Mouse (Mus musculus): Measurements from ENCODE around the gene Paqr3. TPM values are rescaled to one million over a fixed set of nuclear protein-coding genes. Genes with fewer than 3 reads are reported as not detected.

Paqr3 gene
- polyA plus RNA-seq, 1 experiment from 2014 or later, result 0.57 TPM

- H3K27me3 ChIP-seq (ENCODE audit: control insufficient read depth, insufficient read depth, low read depth, low read length), result no peaks in the 10 kb centered on the region
- H3K4me1 ChIP-seq (ENCODE audit: control insufficient read depth, low read depth, low read length), result no peaks in the 10 kb centered on the region
- 96% methylated on average over 3 of the region's 3 CpGs for WGBS (ENCODE audit: insufficient replicate concordance)
- no peak overlapping the region for H3K27ac ChIP-seq (ENCODE audit: low read length)
- H3K4me3 ChIP-seq (ENCODE audit: low read depth, low read length), result no peak overlapping the region
- no peak for ATAC-seq (ENCODE audit: low read depth)
- peaks cover 43% of the 10 kb centered on the region for H3K36me3 ChIP-seq (ENCODE audit: control insufficient read depth, insufficient read depth)
- no peak overlapping the region for H3K4me2 ChIP-seq (ENCODE audit: low read depth, low read length)
- H3K9ac ChIP-seq (ENCODE audit: low read depth, low read length), result no peak overlapping the region
- no peaks in the 10 kb centered on the region for H3K9me3 ChIP-seq (replicated peaks; ENCODE audit: control insufficient read depth, low read length)
Observed at GRCm38 (mm10) chr5:97089426-97089825, 22.0 kb downstream of the Paqr3 start.

GRCm38 (mm10) chr5:97088231-97088630 is 23.2 kb downstream of the Paqr3 start:
- Histone ChIP-seq H3K9me3 (replicated peaks; ENCODE audit: control insufficient read depth, low read length) (no peaks in the 10 kb centered on the region), H3K27ac (ENCODE audit: low read length) (no peak overlapping the region), H3K4me1 (ENCODE audit: control insufficient read depth, low read depth, low read length) (no peaks in the 10 kb centered on the region), H3K4me3 (ENCODE audit: low read depth, low read length) (no peak overlapping the region), H3K4me2 (ENCODE audit: low read depth, low read length) (no peak overlapping the region), H3K9ac (ENCODE audit: low read depth, low read length) (no peak overlapping the region), H3K36me3 (ENCODE audit: control insufficient read depth, insufficient read depth) (peaks cover 55% of the 10 kb centered on the region), H3K27me3 (ENCODE audit: control insufficient read depth, insufficient read depth, low read depth, low read length) (no peaks in the 10 kb centered on the region)
- no peak for ATAC-seq (ENCODE audit: low read depth)
- WGBS (ENCODE audit: insufficient replicate concordance), result 74% methylated on average over 6 of the region's 6 CpGs

- Histone ChIP-seq H3K27me3 (ENCODE audit: control insufficient read depth, insufficient read depth, low read depth, low read length) (no peaks in the 10 kb centered on the region), H3K4me2 (ENCODE audit: low read depth, low read length) (no peak overlapping the region), H3K36me3 (ENCODE audit: control insufficient read depth, insufficient read depth) (peaks cover 60% of the 10 kb centered on the region), H3K9me3 (replicated peaks; ENCODE audit: control insufficient read depth, low read length) (no peaks in the 10 kb centered on the region), H3K27ac (ENCODE audit: low read length) (no peak overlapping the region), H3K9ac (ENCODE audit: low read depth, low read length) (no peak overlapping the region), H3K4me3 (ENCODE audit: low read depth, low read length) (no peak overlapping the region), H3K4me1 (ENCODE audit: control insufficient read depth, low read depth, low read length) (no peaks in the 10 kb centered on the region)
- no peak for ATAC-seq (ENCODE audit: low read depth)
- WGBS (ENCODE audit: insufficient replicate concordance), result 93% methylated on average over 16 of the region's 16 CpGs
Observed at GRCm38 (mm10) chr5:97087746-97088145, 23.6 kb downstream of the Paqr3 start.

GRCm38 (mm10) chr5:97087030-97087630 is 24.3 kb downstream of the Paqr3 start:
- Histone ChIP-seq H3K36me3 (ENCODE audit: control insufficient read depth, insufficient read depth) (peaks cover 64% of the 10 kb centered on the region), H3K27me3 (ENCODE audit: control insufficient read depth, insufficient read depth, low read depth, low read length) (no peaks in the 10 kb centered on the region), H3K27ac (ENCODE audit: low read length) (no peak overlapping the region), H3K4me2 (ENCODE audit: low read depth, low read length) (no peak overlapping the region), H3K9me3 (replicated peaks; ENCODE audit: control insufficient read depth, low read length) (no peaks in the 10 kb centered on the region), H3K4me3 (ENCODE audit: low read depth, low read length) (no peak overlapping the region), H3K9ac (ENCODE audit: low read depth, low read length) (no peak overlapping the region), H3K4me1 (ENCODE audit: control insufficient read depth, low read depth, low read length) (no peaks in the 10 kb centered on the region)
- no peak for ATAC-seq (ENCODE audit: low read depth)
- 92% methylated on average over 24 of the region's 24 CpGs for WGBS (ENCODE audit: insufficient replicate concordance)

DNA sequence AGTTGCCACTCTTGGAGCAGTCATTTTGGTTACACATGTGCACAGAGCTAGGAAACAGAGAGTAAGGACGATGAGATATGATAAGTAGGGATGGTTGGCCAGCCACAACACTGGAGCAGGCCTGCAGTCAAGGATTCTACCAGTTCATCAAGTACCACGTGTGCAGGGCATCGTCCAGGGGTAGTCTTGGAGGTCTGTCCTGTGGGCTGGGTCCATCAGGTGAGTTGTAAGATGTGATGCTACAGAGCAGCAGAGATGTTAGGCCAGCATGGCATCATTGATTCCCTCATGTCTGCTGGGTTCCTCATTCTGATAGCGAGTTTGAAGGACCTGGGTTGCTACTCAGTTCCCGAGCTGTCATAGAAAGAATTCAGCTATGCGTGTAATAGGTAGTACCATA is 26.3 kb downstream of the Paqr3 start:
- 88% methylated on average over 6 of the region's 6 CpGs for WGBS (ENCODE audit: insufficient replicate concordance)
- Histone ChIP-seq H3K4me2 (ENCODE audit: low read depth, low read length) (no peak overlapping the region), H3K36me3 (ENCODE audit: control insufficient read depth, insufficient read depth) (peaks cover 70% of the 10 kb centered on the region), H3K9ac (ENCODE audit: low read depth, low read length) (no peak overlapping the region), H3K9me3 (replicated peaks; ENCODE audit: control insufficient read depth, low read length) (no peaks in the 10 kb centered on the region), H3K4me1 (ENCODE audit: control insufficient read depth, low read depth, low read length) (no peaks in the 10 kb centered on the region), H3K4me3 (ENCODE audit: low read depth, low read length) (no peak overlapping the region), H3K27me3 (ENCODE audit: control insufficient read depth, insufficient read depth, low read depth, low read length) (no peaks in the 10 kb centered on the region), H3K27ac (ENCODE audit: low read length) (no peak overlapping the region)
- ATAC-seq (ENCODE audit: low read depth), result no peak

DNA sequence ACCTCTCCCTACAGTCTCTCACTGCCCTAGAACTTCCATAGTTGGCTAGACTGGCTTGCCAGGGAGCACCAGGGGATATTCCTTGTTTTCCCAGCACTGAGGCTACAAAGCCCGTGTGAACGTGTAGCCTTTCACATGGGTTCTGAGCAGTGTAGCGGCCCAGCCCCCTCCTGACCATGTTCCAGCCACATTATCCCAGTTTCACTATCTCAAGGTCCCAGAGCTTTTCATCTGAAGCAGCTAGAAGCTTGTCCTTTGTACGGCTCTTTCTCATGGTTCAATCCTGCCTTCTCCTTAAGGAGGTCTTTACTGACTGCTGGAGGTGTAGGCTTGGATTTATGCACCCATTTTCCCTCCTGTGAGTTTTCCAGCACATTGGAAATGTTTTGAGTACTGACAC is 26.9 kb downstream of the Paqr3 start:
- no peak overlapping the region for H3K4me3 ChIP-seq (ENCODE audit: low read depth, low read length)
- no peak overlapping the region for H3K4me2 ChIP-seq (ENCODE audit: low read depth, low read length)
- no peak overlapping the region for H3K27ac ChIP-seq (ENCODE audit: low read length)
- H3K36me3 ChIP-seq (ENCODE audit: control insufficient read depth, insufficient read depth), result peaks cover 67% of the 10 kb centered on the region
- H3K4me1 ChIP-seq (ENCODE audit: control insufficient read depth, low read depth, low read length), result no peaks in the 10 kb centered on the region
- no peak overlapping the region for H3K9ac ChIP-seq (ENCODE audit: low read depth, low read length)
- no peak for ATAC-seq (ENCODE audit: low read depth)
- H3K9me3 ChIP-seq (replicated peaks; ENCODE audit: control insufficient read depth, low read length), result no peaks in the 10 kb centered on the region
- 94% methylated on average over 4 of the region's 4 CpGs for WGBS (ENCODE audit: insufficient replicate concordance)
- H3K27me3 ChIP-seq (ENCODE audit: control insufficient read depth, insufficient read depth, low read depth, low read length), result no peaks in the 10 kb centered on the region

DNA sequence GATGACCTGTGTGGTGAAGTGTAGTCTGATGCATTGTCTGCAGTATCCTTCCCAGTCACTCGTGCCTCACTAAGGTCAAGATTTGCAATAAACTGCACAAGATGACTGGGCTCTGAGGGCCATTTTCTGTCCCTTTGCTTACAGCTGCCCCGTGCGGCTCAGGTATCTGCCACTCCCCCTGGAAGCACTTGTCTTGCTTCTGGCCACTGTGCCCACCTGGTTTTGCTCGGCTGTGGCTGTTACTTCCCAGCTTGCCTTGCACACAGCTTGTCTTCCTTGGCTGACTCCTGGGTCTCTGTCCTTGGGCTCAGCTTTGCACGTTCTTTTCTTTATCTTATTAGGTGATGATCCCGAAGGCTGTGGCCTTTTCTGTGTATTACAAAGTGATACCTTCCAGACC is 27.7 kb downstream of the Paqr3 start:
- Histone ChIP-seq H3K4me1 (ENCODE audit: control insufficient read depth, low read depth, low read length) (no peaks in the 10 kb centered on the region), H3K27me3 (ENCODE audit: control insufficient read depth, insufficient read depth, low read depth, low read length) (no peaks in the 10 kb centered on the region), H3K36me3 (ENCODE audit: control insufficient read depth, insufficient read depth) (peaks cover 68% of the 10 kb centered on the region), H3K9me3 (replicated peaks; ENCODE audit: control insufficient read depth, low read length) (no peaks in the 10 kb centered on the region), H3K4me3 (ENCODE audit: low read depth, low read length) (no peak overlapping the region), H3K27ac (ENCODE audit: low read length) (no peak overlapping the region), H3K4me2 (ENCODE audit: low read depth, low read length) (no peak overlapping the region), H3K9ac (ENCODE audit: low read depth, low read length) (no peak overlapping the region)
- ATAC-seq (ENCODE audit: low read depth), result no peak
- 88% methylated on average over 6 of the region's 6 CpGs for WGBS (ENCODE audit: insufficient replicate concordance)

GRCm38 (mm10) chr5:97081481-97081880 is 29.9 kb downstream of the Paqr3 start:
- ATAC-seq (ENCODE audit: low read depth), result no peak

GRCm38 (mm10) chr5:97078641-97079040 is 32.8 kb downstream of the Paqr3 start:
- H3K27ac ChIP-seq (ENCODE audit: low read length), result no peak overlapping the region
- no peaks in the 10 kb centered on the region for H3K9me3 ChIP-seq (replicated peaks; ENCODE audit: control insufficient read depth, low read length)
- ATAC-seq (ENCODE audit: low read depth), result no peak
- H3K4me2 ChIP-seq (ENCODE audit: low read depth, low read length), result no peak overlapping the region
- H3K4me3 ChIP-seq (ENCODE audit: low read depth, low read length), result no peak overlapping the region
- H3K27me3 ChIP-seq (ENCODE audit: control insufficient read depth, insufficient read depth, low read depth, low read length), result no peaks in the 10 kb centered on the region
- H3K9ac ChIP-seq (ENCODE audit: low read depth, low read length), result no peak overlapping the region
- peaks cover 71% of the 10 kb centered on the region for H3K36me3 ChIP-seq (ENCODE audit: control insufficient read depth, insufficient read depth)
- WGBS (ENCODE audit: insufficient replicate concordance), result 79% methylated on average over 5 of the region's 5 CpGs
- no peaks in the 10 kb centered on the region for H3K4me1 ChIP-seq (ENCODE audit: control insufficient read depth, low read depth, low read length)

More at GRCm38 (mm10) chr5:97081481-97081880, 29.9 kb downstream of the Paqr3 start:
- 79% methylated on average over 3 of the region's 3 CpGs for WGBS (ENCODE audit: insufficient replicate concordance)
- H3K4me1 ChIP-seq (ENCODE audit: control insufficient read depth, low read depth, low read length), result no peaks in the 10 kb centered on the region
- no peak overlapping the region for H3K4me2 ChIP-seq (ENCODE audit: low read depth, low read length)
- no peak overlapping the region for H3K27ac ChIP-seq (ENCODE audit: low read length)
- H3K4me3 ChIP-seq (ENCODE audit: low read depth, low read length), result no peak overlapping the region
- no peak overlapping the region for H3K9ac ChIP-seq (ENCODE audit: low read depth, low read length)
- H3K27me3 ChIP-seq (ENCODE audit: control insufficient read depth, insufficient read depth, low read depth, low read length), result no peaks in the 10 kb centered on the region
- no peaks in the 10 kb centered on the region for H3K9me3 ChIP-seq (replicated peaks; ENCODE audit: control insufficient read depth, low read length)
- peaks cover 68% of the 10 kb centered on the region for H3K36me3 ChIP-seq (ENCODE audit: control insufficient read depth, insufficient read depth)

All from liver, embryonic 16.5 days (tissue).